Mouse (Mus musculus): ENCODE results near the gene Mrpl35.
"Not testable (repeated sequence)": the region's sequence is repeated elsewhere in the genome, so short reads cannot be mapped to it uniquely, and the experiment has no call there.

Gene Mrpl35

DNA sequence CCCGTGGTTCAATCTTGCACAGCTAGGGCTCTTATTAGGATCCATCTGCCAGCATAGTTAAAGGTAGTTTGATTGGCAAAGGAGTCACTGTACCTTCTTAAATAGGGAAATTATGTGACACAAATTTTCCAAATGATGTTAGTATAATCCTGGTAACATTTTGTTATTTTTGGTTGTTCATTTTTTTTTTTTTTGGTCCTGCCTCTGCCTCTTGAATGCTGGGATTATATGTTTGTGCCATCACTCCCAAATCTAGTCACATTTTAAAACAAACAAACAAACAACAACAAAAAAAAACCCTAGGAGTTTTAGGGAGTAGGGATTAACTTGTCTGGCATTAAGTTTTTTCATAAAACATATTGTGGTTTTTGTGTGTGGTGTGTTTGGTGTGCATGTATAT lies at the start of gene Mrpl35:
Gene Mrpl35 (minus strand): TSS at position 101 of the 400 bp plus-strand sequence.
- DNase-seq = no peak

DNA sequence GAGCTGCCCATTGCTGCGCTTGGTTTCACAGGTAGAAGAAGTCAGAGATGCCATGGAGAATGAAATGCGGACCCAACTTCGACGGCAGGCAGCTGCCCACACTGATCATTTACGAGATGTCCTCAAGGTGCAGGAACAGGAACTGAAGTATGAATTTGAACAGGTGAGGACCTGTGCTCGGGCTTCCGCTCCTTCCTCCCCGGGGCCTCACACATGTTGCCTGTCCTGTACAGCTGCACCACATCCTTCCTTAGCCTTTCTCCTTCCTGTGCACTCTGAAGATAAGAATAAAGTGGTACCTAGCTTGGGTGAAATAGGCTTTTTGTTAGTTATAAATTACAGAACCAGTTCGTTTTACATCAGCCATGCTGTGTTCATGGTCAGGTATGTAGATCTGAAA lies 44.6 kb upstream of the Mrpl35 start:
- DNase-seq = no peak

DNA sequence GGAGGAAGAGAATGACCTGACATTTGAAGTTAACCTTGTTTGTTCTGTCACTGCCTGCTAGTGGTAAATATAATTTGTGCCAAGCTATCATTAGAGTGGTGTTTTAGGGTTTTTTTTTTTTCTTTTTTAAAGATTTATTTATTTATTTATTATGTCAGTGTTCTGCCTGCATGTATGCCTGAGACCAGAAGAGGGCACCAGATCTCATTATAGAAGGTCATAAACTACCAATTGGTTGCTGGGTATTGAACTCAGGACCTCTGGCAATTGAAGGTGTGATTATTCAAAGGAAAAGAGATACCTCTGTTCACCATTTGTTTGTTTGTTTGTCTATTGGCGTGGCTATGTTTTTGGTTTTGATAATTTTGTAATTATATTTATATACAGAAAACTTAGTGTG lies 42.0 kb upstream of the Mrpl35 start:
- no peak for DNase-seq

DNA sequence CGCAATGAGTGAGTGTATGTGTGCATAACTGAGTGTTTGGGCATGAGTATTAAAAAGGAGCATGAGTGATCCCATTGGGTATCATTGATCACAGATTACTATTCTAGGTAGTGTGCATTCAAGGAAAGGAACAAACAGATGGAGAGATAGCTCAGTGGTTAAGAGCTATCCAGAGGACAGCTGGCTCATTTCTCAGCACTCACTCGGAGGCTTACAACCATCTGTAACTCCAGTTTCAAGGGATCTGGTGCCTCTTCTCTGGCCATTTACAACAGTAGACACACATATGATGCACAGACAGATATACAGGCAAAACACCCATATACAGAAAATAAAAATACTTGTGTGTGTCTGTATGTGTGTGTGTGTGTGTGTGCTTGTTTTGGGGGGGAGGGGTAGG lies 41.0 kb upstream of the Mrpl35 start:
- DNase-seq = no peak

DNA sequence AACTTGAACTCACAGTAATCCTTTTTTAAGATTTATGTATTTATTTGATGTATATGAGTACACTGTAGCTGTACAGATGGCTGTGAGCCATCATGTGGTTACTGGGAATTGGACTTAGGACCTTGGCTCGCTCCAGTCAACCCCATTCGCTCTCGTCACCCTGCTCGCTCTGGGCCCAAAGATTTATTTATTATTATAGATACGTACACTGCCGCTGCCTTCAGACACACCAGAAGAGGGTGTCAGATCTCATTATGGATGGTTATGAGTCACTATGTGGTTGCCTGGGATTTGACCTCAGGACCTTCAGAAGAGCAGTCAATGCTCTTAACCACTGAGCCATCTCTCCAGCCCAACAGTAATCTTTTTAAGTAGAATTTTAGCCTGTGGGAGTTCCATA lies 20.1 kb upstream of the Mrpl35 start:
- DNase-seq = not testable (repeated sequence)

DNA sequence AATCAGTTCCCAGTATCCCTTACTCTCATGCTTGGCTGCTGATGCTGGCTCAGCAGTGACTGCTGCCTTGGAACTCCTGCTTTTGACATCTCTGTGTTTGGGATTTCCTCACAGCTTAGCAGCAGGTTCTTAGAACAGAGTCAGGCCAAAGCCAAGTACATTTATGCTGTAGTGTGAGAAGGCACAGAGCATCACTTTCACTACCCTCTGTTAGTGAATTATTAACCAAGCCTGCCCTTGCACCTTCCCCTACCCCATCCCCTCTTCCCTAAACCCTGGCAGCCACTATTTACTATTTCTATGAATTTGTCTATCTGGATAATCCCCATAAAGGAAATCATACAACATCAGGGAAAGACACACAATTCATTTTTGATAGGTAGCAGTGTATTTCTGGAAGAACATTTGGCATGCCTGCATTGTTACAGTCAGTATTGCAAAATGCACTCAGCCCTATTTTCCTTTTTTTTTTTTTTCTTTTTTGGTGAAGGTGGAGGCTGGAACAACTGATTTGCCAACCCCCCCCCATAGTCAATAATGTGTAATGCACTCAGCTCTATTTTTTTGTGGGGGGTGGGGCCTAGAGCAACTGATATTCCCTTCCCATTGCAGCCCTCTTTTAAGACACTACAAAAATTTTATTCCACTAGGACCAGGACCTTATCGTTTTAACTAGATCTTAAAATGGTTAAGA lies 14.0 kb upstream of the Mrpl35 start:
- no peak for DNase-seq

DNA sequence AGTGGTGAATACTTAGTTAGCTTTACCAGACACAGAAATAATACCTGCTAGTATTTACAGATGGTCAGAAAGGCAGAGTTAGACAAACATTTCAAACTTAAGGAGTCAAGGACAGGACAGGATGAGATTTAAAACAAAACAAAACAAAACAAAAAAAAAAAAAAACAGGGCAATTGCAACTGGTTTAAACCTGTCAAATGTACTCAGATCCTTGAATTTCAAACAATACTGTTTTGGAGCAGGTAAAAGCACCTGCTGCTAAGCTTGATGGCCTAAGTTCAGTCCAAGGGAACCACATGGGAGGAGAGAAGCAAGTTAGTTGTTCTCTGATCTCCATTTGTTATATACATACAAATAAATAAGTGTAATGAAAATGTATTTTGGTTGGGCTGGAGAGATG lies 13.0 kb upstream of the Mrpl35 start:
- no peak for DNase-seq

DNA sequence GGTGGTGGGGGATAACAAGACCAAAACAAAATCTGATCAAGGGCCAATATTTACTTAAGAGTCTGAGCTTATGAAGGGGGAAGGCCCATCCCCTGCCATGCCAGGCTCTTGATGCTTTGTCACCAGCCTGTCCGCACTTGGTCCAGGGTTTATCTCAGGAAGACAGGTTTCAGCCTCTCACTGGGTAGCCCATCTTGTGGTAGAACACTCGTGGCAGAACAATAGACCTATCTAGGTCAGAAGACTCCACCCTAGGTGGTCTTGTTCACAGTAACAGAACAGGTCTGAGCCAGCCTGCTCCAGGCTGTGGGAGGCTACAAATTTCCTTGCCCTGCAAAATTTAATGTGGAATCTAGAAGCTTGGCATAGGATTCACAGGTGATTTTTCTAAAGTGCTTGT lies 10.0 kb upstream of the Mrpl35 start:
- no peak for DNase-seq

DNA sequence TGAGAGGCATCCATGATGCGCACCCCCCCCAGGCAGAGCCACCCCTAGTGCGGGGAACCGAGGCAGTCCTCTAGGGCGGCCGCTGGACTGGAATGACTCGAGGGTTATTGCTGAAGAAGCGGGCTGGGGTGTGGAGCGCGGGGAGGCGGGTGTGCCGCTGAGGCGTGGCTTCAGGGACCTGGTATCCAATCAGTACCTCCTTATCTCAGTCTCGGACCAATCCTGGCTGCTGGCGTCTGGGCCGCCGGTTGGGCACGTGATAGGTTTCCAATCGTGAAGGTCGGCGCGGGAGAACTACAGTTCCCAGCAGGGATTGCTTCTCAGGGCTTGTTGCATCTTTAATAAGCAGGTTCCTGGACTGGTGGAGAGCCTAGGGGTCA lies 4.8 kb upstream of the Mrpl35 start:
- peak; percentile 93 for DNase-seq

DNA sequence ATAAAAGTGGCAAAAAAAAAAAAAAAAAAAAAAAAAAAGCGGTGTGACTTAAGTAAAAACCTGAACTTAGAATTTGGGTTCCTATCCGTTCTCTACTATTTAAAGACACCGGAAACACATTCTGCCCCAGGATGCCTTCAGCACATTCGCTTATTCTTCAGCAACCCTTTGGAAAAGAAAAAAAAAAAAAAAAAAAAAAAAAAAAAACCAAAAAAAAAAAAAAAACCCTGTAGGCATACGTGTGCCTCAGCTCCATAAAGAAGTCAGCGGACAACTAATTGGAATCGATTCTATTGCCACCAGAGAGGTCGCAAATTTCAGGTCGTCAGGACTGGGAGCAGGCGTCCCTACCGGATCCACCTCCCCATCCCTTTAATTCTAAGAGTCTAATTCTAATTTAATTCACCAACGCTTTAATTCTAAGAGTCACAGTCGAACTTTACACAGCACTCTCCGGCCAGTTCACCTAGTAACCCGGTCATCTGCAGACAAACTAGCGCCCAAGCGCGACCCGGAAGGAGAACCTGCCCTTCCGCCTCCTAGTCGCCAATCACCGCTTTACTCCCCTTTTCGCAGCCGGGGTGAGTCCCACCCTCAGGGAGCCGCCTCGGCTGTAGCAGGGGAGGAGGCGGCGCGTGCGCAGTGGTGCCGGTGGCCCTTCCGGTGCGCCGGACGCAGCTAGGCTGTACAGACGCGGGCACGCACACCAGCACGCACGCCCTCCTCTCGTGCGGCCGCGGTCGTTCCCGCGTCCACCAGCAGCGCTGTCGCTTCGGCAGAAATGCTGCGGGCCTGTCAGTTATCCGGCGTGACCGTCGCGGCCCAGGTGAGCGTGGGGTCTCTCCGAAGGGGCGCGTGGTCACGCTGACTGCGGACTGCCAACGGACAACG lies 4.2 kb upstream of the Mrpl35 start, which contains the start of gene Immt:
Gene Immt (plus strand): TSS at position 642 of the 891 bp plus-strand sequence.
- peak; percentile 96 for DNase-seq

DNA sequence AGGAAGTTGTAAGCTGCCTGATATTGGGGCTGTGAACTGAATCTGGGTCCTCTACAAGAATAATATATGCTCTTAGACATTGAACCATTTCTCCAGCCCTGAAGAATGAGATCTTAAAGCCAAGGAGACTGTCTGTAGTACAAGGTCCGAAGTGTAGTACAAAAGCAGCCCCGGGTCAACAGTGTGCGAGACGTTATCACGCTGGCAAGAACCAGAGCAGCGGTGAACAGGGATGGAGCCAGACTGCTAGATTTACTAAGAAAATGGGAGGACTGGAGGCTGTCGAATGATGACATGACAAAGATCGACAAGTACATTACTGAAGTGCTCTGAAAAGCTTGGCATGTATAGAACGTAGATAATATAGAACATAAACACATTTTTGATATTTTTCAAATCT lies 3.0 kb upstream of the Mrpl35 start:
- DNase-seq = no peak

DNA sequence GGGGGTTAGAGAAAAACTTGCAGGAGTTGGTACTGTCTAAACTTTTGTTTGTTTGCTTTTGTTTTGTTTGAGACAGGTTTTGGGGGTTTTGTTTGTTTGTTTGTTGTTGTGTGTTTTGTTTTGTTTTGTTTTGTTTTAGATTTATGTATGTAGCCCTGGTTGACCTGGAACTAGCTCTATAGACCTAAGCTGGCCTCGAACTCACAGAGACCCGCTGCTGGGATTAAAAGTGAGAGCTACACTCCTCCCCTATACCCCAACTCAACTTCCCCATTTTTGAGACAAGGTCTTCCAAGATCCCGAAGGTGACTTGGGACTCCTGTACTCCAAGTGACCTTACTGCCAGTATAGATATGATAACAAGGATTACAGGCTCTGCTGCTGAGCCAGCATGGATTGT lies 2.8 kb downstream of the Mrpl35 start:
- DNase-seq = no peak

DNA sequence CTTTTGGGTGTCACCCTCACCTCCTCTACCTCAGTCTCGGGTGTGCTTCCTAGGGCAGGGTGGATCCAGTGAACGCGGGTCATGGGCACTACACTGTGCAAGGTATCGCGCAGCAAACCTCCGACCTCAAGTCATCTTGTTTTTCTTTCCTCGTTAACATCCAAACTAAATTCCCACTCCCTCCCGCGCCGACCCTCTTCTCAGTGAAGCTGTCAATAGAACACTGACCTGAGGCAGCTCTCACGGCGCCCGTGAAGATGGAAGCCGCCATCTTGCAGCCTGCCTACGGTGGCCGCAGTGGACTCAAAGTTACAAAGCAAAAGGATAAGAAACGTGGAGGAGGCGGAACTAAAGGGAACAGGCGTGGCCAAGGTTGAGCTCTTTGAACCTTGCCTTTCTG lies 3.3 kb downstream of the Mrpl35 start:
- DNase-seq = peak; percentile 84

DNA sequence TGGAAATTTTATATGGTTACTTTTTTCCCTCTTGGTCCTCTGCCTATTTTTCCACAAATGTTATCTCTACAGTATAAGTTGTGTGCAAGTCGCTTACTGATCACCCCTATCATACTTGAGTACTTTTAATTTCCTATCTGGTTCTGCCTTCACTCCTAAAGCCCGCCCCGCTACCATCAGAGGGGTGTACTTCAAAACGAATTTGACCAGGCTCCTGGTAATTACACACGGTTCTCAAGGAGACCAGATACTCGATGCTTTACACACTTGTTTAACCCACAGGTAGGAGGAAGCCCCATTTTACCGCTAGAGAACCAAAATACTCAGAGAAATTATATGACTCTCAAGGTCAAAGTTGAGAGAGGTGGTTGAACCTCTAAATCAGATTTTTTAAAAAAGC lies 3.7 kb downstream of the Mrpl35 start:
- no peak for DNase-seq

DNA sequence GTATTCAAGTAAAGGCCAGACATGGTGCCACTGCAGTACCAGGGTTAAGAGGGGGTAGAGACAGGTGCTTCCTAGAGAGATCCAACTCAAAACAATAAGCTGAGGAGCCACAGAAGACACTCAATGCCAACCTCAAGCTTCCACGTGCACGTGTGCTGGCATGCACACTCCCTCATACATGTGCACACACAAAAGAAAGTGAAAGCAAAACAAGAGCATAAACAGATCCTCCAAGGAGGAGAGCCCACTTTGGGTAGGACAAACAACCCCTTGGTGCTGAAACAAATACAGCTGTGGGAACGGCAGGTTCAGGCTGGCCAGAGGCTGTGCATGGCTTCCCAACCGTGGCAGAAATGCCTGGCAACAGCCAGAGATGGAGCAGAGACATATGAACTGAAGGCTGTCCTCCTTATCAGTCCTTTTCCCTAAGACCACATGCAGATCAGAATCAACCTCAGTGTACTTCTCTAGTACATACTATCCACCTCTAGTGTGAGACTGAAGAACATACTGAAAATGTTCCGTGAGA lies 6.9 kb downstream of the Mrpl35 start:
- no peak for DNase-seq

DNA sequence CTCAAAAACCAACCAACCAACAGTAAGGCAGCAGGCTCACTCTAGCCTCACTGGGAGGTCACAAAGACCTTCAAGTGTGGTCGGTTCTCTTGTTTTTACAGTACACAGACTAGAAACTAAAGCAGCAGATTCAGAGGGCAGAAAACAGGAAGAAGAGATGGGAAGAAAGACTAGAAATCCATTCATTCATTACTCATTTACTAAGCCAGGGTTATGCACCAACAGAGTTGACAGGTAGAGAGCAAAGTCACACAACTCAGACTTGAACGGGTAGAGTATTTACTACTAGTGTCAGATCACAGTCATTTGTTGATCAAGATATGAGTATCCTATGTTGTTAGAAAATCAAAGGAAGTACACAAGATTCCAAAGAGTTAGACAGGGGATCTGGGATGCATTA lies 13.9 kb downstream of the Mrpl35 start:
- DNase-seq = no peak

DNA sequence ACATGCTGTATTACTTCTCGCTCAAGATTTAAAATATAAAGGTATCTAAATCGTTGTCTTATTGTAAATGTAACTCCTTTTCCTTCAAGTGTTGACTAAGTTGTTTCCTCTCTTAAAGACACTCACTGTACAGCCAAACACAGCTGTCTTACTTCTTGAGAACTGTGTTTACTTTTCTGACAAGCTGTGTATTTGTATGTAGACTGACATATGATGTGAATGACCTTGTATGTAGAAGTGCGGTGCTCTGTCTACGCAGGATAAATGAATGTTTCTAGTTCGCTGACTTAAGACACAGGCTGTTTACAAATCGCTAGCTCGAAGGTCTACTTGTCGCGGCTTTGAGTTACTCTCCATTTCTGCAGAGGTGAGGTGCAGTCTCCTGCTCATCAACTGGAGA lies 16.9 kb downstream of the Mrpl35 start:
- no peak for DNase-seq

DNA sequence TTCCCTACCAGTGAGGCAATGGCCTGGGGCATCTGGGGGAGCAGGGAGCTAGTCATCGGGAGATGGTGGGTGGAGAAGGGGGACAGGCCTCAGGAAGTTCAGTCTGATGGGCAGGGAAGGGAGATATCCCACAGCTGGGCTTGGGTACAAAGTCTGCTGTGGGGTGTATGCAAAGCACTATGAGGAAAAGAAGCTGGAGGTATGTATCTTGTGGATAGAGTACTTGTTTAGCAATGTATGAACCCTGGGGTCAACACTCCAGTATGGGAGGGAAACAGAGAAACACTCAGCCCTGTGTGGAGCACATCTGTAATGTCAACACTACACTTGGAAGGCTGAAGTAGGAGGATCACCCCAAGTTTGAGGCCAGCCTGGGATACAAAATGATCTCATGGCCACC lies 20.1 kb downstream of the Mrpl35 start:
- no peak for DNase-seq

DNA sequence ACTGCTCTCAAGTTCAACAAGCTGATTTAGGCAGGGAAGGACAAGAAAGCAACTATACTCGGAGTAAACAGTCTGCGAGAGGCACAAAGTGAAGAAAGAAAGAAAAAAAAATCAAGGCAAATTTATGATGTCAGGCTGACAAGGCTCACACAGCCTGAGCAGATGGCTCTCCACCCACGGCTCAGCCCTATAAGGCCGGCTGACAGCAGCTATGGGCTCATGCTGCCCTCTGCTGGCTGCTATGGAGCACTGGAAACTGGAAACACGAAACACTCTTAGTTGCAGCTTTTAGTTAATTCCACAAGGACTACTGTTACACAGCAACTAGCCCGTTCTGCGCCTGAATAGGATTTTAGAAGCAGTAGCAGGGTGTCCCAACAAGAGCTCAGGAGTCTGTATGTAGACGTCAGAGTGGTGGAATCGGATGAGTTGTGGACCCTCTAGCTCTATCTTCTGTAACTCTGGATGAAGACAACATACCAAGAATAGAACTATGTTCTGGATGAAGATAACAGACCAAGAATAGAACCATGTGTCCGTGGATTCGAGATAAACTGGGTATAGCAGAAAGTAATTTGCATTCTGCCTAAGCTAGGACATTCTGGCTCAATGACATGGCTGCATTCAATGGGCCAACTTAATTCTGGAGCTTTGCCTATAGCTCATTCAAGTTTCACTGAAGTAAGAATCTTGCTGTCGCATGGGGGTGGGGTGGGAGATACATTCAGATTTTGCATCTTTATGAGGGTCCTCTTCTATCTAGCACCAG lies 22.5 kb downstream of the Mrpl35 start:
- peak; percentile 67 for DNase-seq

DNA sequence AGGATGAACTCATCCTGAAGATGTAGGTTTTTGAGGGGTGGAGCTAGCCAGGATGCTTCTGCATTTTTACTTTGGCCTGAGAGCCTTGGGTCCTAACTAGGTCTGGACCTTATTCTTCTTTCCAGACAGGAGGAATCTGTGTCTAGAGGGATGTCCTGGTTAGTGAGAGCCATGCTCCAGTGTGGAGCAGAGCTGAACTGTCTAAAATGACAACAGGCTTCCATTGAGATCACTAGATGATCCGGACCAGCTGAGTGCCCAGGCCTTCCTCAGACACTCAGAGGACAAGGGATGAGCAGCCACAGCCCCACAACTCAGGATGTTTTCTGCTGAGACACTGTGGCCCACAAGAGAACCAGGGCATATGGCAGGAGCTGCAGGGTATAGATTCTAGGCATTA lies 23.2 kb downstream of the Mrpl35 start:
- no peak for DNase-seq

DNA sequence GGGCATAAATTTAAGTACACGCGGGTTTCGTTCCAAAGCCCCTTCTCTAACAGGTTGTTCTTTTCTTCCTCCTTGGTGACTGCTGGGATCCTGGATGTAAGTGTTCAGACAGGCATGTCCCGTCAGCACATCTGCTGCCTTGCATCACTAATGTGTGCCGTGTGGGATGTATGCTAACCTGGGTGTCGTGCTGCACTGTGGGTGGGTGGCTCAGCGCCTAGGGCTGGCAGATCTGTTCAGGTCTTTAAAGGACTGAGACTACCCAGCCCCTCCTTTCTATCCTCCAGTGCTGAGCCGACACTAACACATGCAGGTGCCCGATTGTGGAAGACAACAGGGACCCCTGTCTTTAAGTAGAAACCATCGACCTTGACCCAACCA lies 25.1 kb downstream of the Mrpl35 start:
- DNase-seq = no peak

DNA sequence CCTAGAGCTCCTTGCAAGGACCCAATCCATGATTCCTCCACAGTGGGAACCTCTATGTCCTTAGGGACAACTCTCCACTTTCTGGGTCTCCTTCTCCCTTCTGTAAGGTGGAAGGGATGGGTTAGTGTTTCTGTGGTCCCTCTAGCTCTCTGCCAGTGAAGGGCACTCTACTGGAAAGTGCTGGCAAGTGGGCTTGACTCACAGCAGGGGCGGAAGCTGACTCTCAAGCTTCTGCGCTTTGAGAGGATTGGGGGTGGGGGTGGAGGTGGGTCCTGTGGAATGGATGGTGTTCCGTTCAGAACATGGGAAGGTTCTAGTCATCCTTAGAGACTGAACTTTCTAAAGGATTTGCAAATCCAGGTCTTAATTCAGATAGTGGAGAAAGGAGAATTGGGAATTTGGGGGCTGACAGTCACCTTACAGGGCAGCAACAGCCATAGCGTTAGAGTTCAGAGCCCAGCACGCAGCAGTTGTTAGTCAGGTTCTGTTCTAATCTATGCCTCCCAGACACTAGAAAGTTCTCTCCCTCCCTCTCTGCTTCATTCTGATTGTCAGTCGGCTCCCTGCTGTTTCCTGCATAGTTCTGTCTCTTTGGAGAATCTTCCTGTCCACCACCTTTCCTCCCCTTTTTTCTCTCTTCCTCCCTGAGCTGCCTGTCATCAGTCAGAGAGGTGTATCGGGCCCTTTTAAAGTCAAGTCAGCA lies 25.6 kb downstream of the Mrpl35 start:
- no peak for DNase-seq

DNA sequence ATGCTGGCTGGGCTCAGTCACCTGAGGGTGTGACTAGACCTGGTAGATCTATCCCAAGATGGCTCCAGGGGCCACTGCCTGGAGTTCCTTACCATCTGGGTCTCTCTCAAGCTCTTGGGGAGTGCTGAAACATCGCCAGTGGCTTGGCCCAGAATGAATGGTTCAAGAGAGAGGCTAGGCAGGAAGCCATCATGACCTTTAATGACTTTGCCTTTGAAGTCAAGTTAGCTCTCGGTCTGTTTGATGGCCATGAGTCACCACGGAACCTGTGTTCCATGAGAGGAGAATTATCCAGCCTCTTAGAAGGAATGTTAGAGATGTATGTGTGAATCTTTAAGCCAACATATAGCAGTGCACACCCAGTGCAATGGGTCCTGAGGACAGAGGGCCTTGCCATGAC lies 27.4 kb downstream of the Mrpl35 start:
- no peak for DNase-seq

Data from cerebellum, adult 8-10 months (tissue).